ENCODE assay signal across 8 mouse cellular contexts in genomic region chr17:79354444-79355270, GRCm38 (mm10). TPM values are rescaled to one million over a fixed set of nuclear protein-coding genes. Genes with fewer than 3 reads are reported as not detected.
A peak's percentile ranks its signal among the peaks of the same experiment; 100 is the strongest.
DNase-seq lines count a peak whose midpoint lies in the region; ATAC-seq and TF ChIP-seq lines count a peak whose summit lies in the region.

Cdc42ep3 (minus strand) TSS chr17:79355091.

- peaks cover 26% of the 10 kb centered on the region for H3K4me1 ChIP-seq in embryonic facial prominence, embryonic 14.5 days (ENCODE audit: control insufficient read depth, insufficient read depth, low read length)
- H3K4me1 ChIP-seq in liver, adult 2 months (ENCODE audit: control insufficient read depth, insufficient read depth, low read length), result peaks cover 3% of the 10 kb centered on the region; the same call in 1 of the 2 replicates

- H3K36me3 ChIP-seq in embryonic facial prominence, embryonic 14.5 days (ENCODE audit: control insufficient read depth, insufficient read depth, low read length), result no peaks in the 10 kb centered on the region
- no peaks in the 10 kb centered on the region for H3K36me3 ChIP-seq in liver, adult 2 months (ENCODE audit: control insufficient read depth, insufficient read depth, low read length)

- peak within 1 kb of the TSS; percentile 80 for H3K9ac ChIP-seq in embryonic facial prominence, embryonic 14.5 days (ENCODE audit: low read depth, low read length)
- H3K9ac ChIP-seq in liver, adult 2 months (ENCODE audit: low read depth, low read length), result peak within 1 kb of the TSS; percentile 75

- H3K9me3 ChIP-seq in embryonic facial prominence, embryonic 14.5 days (ENCODE audit: control insufficient read depth, low read length), result no peaks in the 10 kb centered on the region

- H3K4me2 ChIP-seq in embryonic facial prominence, embryonic 14.5 days (ENCODE audit: low read depth, low read length), result peak within 1 kb of the TSS; percentile 77

- H3K4me3 ChIP-seq in embryonic facial prominence, embryonic 14.5 days (ENCODE audit: low read depth, low read length), result peak within 1 kb of the TSS; percentile 73
- H3K4me3 ChIP-seq in liver, adult 2 months (ENCODE audit: insufficient read depth, low read depth, low read length), result peak within 1 kb of the TSS; percentile 72

- H3K27ac ChIP-seq in embryonic facial prominence, embryonic 14.5 days (replicated peaks; ENCODE audit: low read depth, low read length), result peak within 1 kb of the TSS; percentile 77
- peak within 1 kb of the TSS; percentile 22 for H3K27ac ChIP-seq in liver, adult 2 months (replicated peaks; ENCODE audit: insufficient read depth, low read depth, low read length)

- no peaks in the 10 kb centered on the region for H3K79me2 ChIP-seq in liver, adult 2 months (ENCODE audit: control insufficient read depth, insufficient read depth, low read length)

- WGBS in embryonic facial prominence, embryonic 14.5 days, result 0% methylated on average over 49 of the region's 74 CpGs
- WGBS in liver, adult 2 months, result under 1% methylated on average over 74 of the region's 74 CpGs

- H3K27me3 ChIP-seq in embryonic facial prominence, embryonic 14.5 days (replicated peaks; ENCODE audit: control insufficient read depth, insufficient read depth, low read length), result no peaks in the 10 kb centered on the region
- H3K27me3 ChIP-seq in liver, adult 2 months (ENCODE audit: control insufficient read depth, insufficient read depth, low read length), result peaks cover 5% of the 10 kb centered on the region

- ATAC-seq in embryonic facial prominence, embryonic 14.5 days (ENCODE audit: low read depth), result peak; percentile 88
- peak; percentile 34 for ATAC-seq in monocyte, adult 5-6 weeks (replicated peaks; ENCODE audit: insufficient number of reproducible peaks, low FRiP score, low TSS enrichment, poor library complexity, severe bottlenecking)

- TF ChIP-seq CTCF in liver, adult 2 months (IDR thresholded peaks at IDR 0.05; ENCODE audit: low read depth, low read length), result no peak

- peak; percentile 51 for DNase-seq in 416B (ENCODE audit: low read depth)
- DNase-seq in adrenal gland, postnatal 4 days (ENCODE audit: low spot score in 2 of 2), result peak; percentile 56 to 60
- DNase-seq in embryonic facial prominence, embryonic 14.5 days (ENCODE audit: low spot score), result peak; percentile 72
- DNase-seq in heart, adult 8-10 months (ENCODE audit: low spot score), result peak; percentile 71
- DNase-seq in kidney, adult 8-10 months, result peak; percentile 50 to 73
- peak; percentile 26 for DNase-seq in liver, adult 2 months (ENCODE audit: extremely low read depth, low read depth, low spot score)
- DNase-seq in spleen, postnatal 14 days (ENCODE audit: low spot score in 2 of 2), result peak; percentile 73 to 78

- TF ChIP-seq POLR2A in liver, adult 2 months (IDR thresholded peaks at IDR 0.05; ENCODE audit: extremely low read depth, insufficient read depth, low read length), result peak; percentile 54; the same call in 1 of the 2 replicates

RNA-seq across cellular contexts. Expression of gene Cdc42ep3, which starts in this region (rescaled TPM):
- total RNA-seq in adrenal gland, postnatal 4 days (2021), result 10 to 100 TPM; 18.1 to 18.5 TPM
- polyA plus RNA-seq in embryonic facial prominence, embryonic 14.5 days (2014; fragmentation: Nextera tagmentation; extraction: Ambion mirVana), result 68.8 and 69.1 TPM in 2 replicates
- 10 to 100 TPM; 26.6 to 36.4 (median 30.3) TPM for total RNA-seq in heart, adult 8-10 months (2022)
- 1.0 and 1.4 TPM in 2 replicates for total RNA-seq in liver, adult 2 months (2014; rRNA removed)
- 0.87 and 0.91 TPM in 2 replicates for polyA plus RNA-seq in liver, adult 2 months (2012; rRNA removed)
- total RNA-seq in monocyte, adult 5-6 weeks (2017), result 92.2 to 123 TPM (median 110 TPM) in 3 replicates

Comparison
In these comparisons a context has a peak if more than half of its experiments do, and no peak if none do; other contexts are left out.
1. Peak in every context shown above with its lines: DNase-seq, ATAC-seq, H3K4me3 ChIP-seq and H3K27ac ChIP-seq.
2. RNA of gene Cdc42ep3 (polyA plus RNA-seq): 68.8 to 69.1 TPM in embryonic facial prominence, embryonic 14.5 days; 0.87 to 0.91 TPM in liver, adult 2 months; every median in the first group is over 10 times any median in the second.